Mouse (Mus musculus) CH12.LX (cell line): Measurements from ENCODE around the gene Miox.

Experiments
- CHD2 ChIP-seq: IDR thresholded peaks from 2 replicates; pipeline ENCODE4 v1.6.1; 2011; ENCODE audit warnings: low read length, improper control_type of control experiment
- CTCF ChIP-seq, 2 experiments: IDR thresholded peaks in 1 of 2; conservative IDR thresholded peaks in 1 of 2; 2 replicates each; pipeline ENCODE4 v1.5.1; 2011 to 2012; ENCODE audit warnings: low read depth in 2 of 2, low read length in 2 of 2, improper control_type of control experiment in 1 of 2, inconsistent platforms in 1 of 2, mild to moderate bottlenecking in 1 of 2, moderate library complexity in 1 of 2
- POLR2A ChIP-seq: IDR thresholded peaks from 2 replicates; pipeline ENCODE4 v1.6.1; 2011; ENCODE audit warnings: low read depth, mild to moderate bottlenecking, improper control_type of control experiment, low read length

DNA sequence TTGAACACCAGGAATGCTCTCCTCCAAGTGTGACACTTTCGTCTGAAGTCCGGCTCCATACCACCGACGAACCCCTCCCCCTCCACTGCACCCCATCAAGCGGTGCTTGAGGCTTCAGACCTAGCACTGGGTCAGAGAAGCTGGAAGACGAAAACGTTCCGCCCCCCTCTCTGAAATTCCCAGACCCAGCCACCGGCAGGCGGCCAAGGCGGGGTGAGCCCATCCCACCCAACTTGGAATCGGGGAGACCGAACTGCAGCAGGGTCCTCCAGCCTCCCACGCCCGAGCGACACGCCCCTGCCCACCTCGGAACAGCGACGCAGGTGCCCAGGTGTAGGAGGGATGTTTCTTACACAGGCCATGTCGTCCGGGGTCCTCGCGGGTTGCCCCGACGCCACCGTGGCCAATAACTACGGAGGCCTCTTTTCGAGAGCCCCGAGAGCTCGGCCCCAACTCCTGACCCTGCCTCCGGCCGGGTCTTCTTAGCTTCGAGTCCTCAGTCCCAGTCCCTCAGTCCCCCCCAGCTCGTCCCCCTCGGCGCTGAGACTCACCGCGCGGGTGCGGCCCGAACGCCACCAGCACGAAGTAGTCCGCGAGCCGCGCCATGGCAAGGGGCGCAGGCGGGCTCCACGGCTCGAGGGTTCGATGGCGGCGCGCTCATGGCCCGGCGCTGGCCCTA is 19.5 kb upstream of the Miox start:
- TF ChIP-seq CTCF (conservative IDR thresholded peaks at IDR 0.05 in 1 of 2, IDR thresholded peaks at IDR 0.05 in 1 of 2; ENCODE audit: low read depth in 2 of 2, low read length in 2 of 2) (no peak), POLR2A (no peak), CHD2 (no peak)
